Mouse (Mus musculus): ENCODE results near the gene Srl. TPM values are rescaled to one million over a fixed set of nuclear protein-coding genes. Genes with fewer than 3 reads are reported as not detected.
"Not testable (repeated sequence)": the region's sequence is repeated elsewhere in the genome, so short reads cannot be mapped to it uniquely, and the experiment has no call there.

Gene Srl
- polyA plus RNA-seq, 1 experiment from 2014 or later = 28.6 TPM

DNA sequence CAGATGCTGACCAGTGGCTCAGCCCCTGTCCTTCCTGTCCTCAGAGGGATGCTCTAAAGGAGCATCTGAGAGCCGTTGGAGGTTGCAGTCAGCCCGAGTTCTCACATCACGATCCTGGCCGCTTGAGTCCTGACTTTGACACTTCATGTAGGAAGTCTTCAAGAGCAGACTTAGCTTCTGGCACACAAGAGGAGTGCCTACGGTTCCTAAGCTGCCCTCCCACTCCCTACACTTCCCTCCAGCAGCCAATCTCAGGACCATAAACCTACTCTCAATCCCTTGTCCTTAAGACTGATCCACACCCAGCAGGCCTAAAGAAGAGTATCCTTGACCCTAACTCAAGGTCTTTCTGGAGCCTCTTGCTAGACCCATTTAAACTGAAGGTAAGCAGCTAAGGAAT, 45.8 kb downstream of the Srl start:
- Histone ChIP-seq H3K9me3 (replicated peaks; ENCODE audit: control insufficient read depth, low read length) (no peaks in the 10 kb centered on the region), H3K4me3 (replicated peaks; ENCODE audit: low read length) (no peak overlapping the region), H3K27me3 (ENCODE audit: control insufficient read depth, insufficient read depth, low read length) (no peaks in the 10 kb centered on the region), H3K36me3 (ENCODE audit: control insufficient read depth, insufficient read depth, low read length) (no peaks in the 10 kb centered on the region), H3K9ac (ENCODE audit: low read length) (no peak overlapping the region), H3K27ac (ENCODE audit: low read length) (no peak overlapping the region), H3K4me2 (ENCODE audit: low read depth, low read length) (no peak overlapping the region), H3K4me1 (ENCODE audit: control insufficient read depth, insufficient read depth, low read length) (no peaks in the 10 kb centered on the region)
- no peak for ATAC-seq (ENCODE audit: insufficient read depth, low FRiP score)
- 74% methylated on average over 5 of the region's 5 CpGs for WGBS

DNA sequence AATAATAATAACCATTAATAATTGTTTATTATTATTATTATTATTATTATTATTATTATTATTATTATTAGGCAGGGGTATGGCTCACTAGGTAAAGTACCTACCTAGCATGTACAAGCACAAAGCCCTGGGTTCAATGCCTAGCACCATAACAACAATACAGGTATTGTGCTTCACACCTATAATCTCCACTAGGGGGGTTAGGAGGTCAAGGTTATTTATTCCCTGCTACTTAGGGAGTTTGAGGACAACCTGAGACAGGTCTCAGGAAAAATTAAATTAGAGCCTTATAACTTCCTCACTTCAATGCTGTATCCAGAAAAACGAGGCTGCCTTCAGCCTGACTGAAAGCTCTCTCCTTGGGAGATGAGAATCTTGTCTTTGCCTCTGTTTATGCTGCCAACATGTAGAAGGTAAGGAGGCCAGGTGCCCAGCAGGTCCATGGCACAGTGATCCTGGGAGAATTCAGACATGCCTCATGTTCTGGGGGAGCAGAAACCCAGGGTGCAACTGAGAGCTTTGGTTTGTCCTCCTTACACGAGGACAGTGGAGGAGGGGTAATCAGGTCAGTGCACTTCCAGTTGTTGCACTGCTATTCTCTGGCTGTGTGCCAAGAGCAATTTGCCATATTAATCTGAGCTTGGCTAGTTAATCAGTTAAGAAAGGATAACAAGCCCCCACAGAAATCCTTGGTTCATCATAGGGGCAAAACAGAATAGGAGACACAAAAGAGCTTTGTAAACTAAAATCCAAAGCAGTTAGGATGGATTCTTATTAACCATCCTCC, 48.6 kb downstream of the Srl start:
- ATAC-seq (ENCODE audit: insufficient read depth, low FRiP score) = no peak
- H3K9me3 ChIP-seq (replicated peaks; ENCODE audit: control insufficient read depth, low read length) = no peaks in the 10 kb centered on the region
- H3K9ac ChIP-seq (ENCODE audit: low read length) = no peak overlapping the region
- 47% methylated on average over 2 of the region's 2 CpGs for WGBS
- no peak overlapping the region for H3K4me3 ChIP-seq (replicated peaks; ENCODE audit: low read length)
- H3K4me1 ChIP-seq (ENCODE audit: control insufficient read depth, insufficient read depth, low read length) = 0 out of 2 replicates have a peak, but pooled peaks cover 3% of the 10 kb centered on the region
- H3K27ac ChIP-seq (ENCODE audit: low read length) = no peak overlapping the region
- H3K4me2 ChIP-seq (ENCODE audit: low read depth, low read length) = no peak overlapping the region
- no peaks in the 10 kb centered on the region for H3K36me3 ChIP-seq (ENCODE audit: control insufficient read depth, insufficient read depth, low read length)
- H3K27me3 ChIP-seq (ENCODE audit: control insufficient read depth, insufficient read depth, low read length) = no peaks in the 10 kb centered on the region

DNA sequence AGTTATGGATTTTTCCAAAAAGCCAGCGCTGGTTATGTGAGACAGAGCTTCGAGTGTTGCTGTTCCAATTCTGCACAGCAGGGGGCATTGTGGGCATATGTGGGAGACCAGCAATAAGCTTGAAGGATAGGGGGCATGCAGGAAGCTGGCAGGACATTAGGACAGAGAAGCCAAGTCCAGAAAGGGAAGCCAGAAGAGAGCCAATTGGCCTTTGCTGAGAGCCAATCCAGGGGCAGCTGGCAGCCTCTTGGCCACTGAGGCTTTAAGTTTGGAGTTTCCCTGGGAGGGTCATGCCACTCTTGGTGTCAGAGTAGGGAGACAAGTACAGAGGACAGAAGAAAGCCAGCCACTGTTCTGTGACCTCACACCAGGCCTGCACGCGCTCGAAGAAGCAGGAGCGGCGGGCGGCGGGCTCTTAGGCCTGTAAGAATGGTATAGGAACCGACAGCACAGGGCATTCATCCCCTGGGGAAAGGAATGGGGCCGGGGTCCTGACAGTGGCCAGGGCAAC, 52.4 kb downstream of the Srl start:
- H3K9me3 ChIP-seq (replicated peaks; ENCODE audit: control insufficient read depth, low read length) = no peaks in the 10 kb centered on the region
- H3K4me2 ChIP-seq (ENCODE audit: low read depth, low read length) = no peak overlapping the region
- no peaks in the 10 kb centered on the region for H3K36me3 ChIP-seq (ENCODE audit: control insufficient read depth, insufficient read depth, low read length)
- no peak overlapping the region for H3K27ac ChIP-seq (ENCODE audit: low read length)
- 0 out of 2 replicates have a peak, but pooled peaks cover 3% of the 10 kb centered on the region for H3K4me1 ChIP-seq (ENCODE audit: control insufficient read depth, insufficient read depth, low read length)
- H3K4me3 ChIP-seq (replicated peaks; ENCODE audit: low read length) = no peak overlapping the region
- no peaks in the 10 kb centered on the region for H3K27me3 ChIP-seq (ENCODE audit: control insufficient read depth, insufficient read depth, low read length)
- no peak overlapping the region for H3K9ac ChIP-seq (ENCODE audit: low read length)
- WGBS = 69% methylated on average over 11 of the region's 11 CpGs
- ATAC-seq (ENCODE audit: insufficient read depth, low FRiP score) = peak; percentile 79

DNA sequence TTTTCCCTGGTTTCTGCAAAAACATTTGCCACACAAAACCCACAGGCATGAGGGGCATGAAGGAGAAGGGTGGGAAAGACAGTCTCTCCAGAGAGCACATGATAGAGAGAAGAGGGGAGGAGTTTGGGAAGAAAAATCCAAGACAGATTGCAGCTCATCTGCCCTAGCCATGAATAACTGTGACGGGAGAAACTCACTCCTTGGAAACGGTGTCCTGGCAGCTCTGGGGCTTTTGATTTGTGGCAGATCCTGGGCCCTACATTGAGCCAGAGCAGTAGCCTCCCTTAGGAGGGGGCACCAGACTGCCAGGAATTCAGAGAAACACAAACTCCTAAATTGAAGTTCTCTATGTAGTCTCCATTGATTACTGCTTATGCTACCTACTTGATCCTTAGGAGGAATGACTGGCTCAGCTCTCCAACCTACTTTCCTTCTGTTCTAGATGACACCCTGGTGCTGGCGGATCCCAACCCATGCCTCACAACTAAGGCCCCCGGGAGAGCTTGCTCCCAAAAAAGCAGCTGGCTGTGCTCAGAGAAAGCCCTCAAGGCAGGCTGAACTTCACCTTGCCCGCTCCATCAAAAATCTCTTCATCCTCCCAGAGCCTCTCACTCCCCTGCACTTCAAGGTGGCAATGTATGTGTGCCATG, 60.9 kb downstream of the Srl start:
- no peaks in the 10 kb centered on the region for H3K36me3 ChIP-seq (ENCODE audit: control insufficient read depth, insufficient read depth, low read length)
- no peaks in the 10 kb centered on the region for H3K4me1 ChIP-seq (ENCODE audit: control insufficient read depth, insufficient read depth, low read length)
- H3K4me3 ChIP-seq (replicated peaks; ENCODE audit: low read length) = no peak overlapping the region
- no peak overlapping the region for H3K27ac ChIP-seq (ENCODE audit: low read length)
- no peaks in the 10 kb centered on the region for H3K9me3 ChIP-seq (replicated peaks; ENCODE audit: control insufficient read depth, low read length)
- H3K4me2 ChIP-seq (ENCODE audit: low read depth, low read length) = no peak overlapping the region
- WGBS = 72% methylated on average over 5 of the region's 5 CpGs
- no peak for ATAC-seq (ENCODE audit: insufficient read depth, low FRiP score)
- no peak overlapping the region for H3K9ac ChIP-seq (ENCODE audit: low read length)
- no peaks in the 10 kb centered on the region for H3K27me3 ChIP-seq (ENCODE audit: control insufficient read depth, insufficient read depth, low read length)

DNA sequence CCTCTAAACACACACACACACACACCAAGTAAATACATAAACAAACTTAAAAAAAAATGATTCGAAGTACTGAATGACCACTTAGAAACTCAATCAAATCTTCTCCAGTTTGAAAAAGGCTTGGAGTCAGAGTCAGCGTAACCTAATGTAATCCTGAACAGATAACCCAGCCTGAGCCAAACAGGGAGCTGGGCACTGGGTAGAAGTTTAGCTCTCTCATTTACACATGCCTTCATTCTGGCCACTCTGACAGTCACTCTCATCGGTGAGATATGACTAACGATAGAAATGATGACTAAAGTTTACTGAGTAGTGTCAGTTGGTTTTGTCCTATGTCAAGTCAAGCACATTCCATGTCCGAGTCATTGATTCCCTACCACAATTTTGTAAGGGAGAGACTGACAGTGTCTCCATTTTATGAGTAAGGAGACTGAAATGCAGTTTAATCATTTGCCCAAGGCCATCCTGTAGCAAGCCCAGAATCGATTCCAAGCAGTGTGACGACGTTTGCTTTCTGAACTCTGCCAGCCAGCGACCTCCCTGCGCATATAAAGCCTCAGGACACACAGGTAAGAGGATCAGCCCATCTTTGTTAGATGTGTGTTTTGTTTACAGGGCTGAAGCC, 63.9 kb downstream of the Srl start:
- peaks cover 9% of the 10 kb centered on the region; the same call in 1 of the 2 replicates for H3K4me1 ChIP-seq (ENCODE audit: control insufficient read depth, insufficient read depth, low read length)
- no peaks in the 10 kb centered on the region for H3K36me3 ChIP-seq (ENCODE audit: control insufficient read depth, insufficient read depth, low read length)
- WGBS = 62% methylated on average over 10 of the region's 10 CpGs
- H3K9me3 ChIP-seq (replicated peaks; ENCODE audit: control insufficient read depth, low read length) = no peaks in the 10 kb centered on the region
- no peak overlapping the region for H3K27ac ChIP-seq (ENCODE audit: low read length)
- no peak overlapping the region for H3K4me3 ChIP-seq (replicated peaks; ENCODE audit: low read length)
- no peak overlapping the region for H3K4me2 ChIP-seq (ENCODE audit: low read depth, low read length)
- no peaks in the 10 kb centered on the region for H3K27me3 ChIP-seq (ENCODE audit: control insufficient read depth, insufficient read depth, low read length)
- no peak overlapping the region for H3K9ac ChIP-seq (ENCODE audit: low read length)
- no peak for ATAC-seq (ENCODE audit: insufficient read depth, low FRiP score)

DNA sequence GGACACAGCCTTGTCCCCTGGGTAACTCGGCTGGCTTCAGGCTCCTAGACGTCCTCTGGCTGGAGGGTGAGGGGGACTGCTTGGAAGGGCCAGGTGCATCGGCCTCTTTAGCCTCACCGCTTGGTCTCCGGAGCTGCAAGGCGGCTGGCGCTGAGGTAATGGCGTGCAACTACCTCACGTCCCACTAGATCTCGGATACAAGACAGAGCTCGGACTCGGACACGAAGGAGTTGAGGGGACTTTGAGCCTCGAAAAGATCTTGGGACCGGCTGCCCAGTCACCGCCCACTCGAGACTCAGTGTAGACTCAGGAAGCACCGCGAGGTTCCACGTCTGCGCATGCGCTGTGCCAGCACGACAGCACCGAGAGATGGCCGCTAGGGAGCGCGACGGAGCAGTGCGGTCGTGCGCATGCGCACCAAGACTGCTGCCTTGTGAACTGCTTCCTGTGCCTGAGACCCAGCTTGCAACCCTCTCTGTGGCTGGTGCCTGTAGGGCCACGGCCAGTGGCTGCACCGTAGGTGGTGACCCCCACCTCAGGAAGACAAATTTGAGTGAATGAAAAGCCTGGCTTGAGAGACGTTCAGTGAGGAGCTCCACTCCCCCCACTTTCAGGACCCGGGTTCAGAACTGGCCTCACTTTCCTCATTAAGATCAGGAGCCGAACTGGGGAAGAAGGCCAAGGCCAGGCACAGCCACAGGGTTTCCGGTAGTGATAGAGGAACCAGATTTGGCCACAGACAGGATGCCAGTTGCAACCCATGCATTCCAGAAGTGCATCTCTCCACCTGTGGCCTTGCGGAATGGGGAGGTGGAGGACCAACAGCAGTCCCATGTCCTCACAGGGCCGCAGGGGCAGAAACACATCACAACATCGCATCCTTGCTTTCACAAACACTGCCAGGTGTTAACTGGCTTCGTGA, 66.5 kb downstream of the Srl start:
- peak overlapping the region; percentile 86 for H3K9ac ChIP-seq (ENCODE audit: low read length)
- peak; percentile 93 for ATAC-seq (ENCODE audit: insufficient read depth, low FRiP score)
- peaks cover 9% of the 10 kb centered on the region; the same call in 1 of the 2 replicates for H3K4me1 ChIP-seq (ENCODE audit: control insufficient read depth, insufficient read depth, low read length)
- H3K36me3 ChIP-seq (ENCODE audit: control insufficient read depth, insufficient read depth, low read length) = no peaks in the 10 kb centered on the region
- peak overlapping the region; percentile 61 for H3K4me3 ChIP-seq (replicated peaks; ENCODE audit: low read length)
- H3K27ac ChIP-seq (ENCODE audit: low read length) = peak overlapping the region; percentile 80
- peak overlapping the region; percentile 86 for H3K4me2 ChIP-seq (ENCODE audit: low read depth, low read length)
- H3K9me3 ChIP-seq (replicated peaks; ENCODE audit: control insufficient read depth, low read length) = no peaks in the 10 kb centered on the region
- 16% methylated on average over 42 of the region's 42 CpGs for WGBS
- H3K27me3 ChIP-seq (ENCODE audit: control insufficient read depth, insufficient read depth, low read length) = no peaks in the 10 kb centered on the region

DNA sequence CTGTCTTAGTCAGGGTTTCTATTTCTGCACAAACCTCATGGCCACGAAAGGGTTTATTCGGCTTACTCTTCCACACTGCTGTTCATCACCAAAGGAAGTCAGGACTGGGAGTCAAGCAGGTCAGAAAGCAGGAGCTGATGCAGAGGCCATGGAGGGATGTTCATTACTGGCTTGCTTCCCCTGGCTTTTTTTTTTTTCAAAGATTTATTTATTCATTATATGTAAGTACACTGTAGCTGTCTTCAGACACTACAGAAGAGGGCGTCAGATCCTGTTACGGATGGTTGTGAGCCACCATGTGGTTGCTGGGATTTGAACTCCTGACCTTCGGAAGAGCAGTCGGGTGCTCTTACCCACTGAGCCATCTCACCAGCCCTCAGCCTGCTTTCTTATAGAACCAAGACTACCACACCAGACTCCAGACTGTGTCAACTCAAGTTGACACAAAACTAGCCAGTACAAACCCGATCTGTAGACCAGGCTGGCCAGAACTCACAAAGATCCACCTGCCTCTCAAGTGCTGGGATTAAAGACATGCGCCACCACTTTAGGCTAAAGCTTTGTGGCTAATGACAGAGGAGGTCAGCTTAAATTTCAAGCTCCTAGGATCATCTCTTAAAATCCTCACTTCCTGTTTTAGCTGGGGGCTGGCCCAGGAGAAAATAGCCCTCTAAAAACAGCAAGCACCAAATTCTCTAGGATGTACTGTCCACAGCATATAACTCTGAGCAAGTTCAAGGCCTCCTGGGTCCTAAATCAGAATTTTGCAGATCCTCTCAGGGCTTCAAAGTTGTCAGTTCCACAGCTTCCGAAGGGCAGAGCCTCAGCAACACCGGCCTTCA, 67.4 kb downstream of the Srl start:
- H3K36me3 ChIP-seq (ENCODE audit: control insufficient read depth, insufficient read depth, low read length); ATAC-seq (ENCODE audit: insufficient read depth, low FRiP score); H3K4me1 ChIP-seq (ENCODE audit: control insufficient read depth, insufficient read depth, low read length); H3K27me3 ChIP-seq (ENCODE audit: control insufficient read depth, insufficient read depth, low read length); H3K9me3 ChIP-seq (replicated peaks; ENCODE audit: control insufficient read depth, low read length): not testable (repeated sequence)
- H3K4me3 ChIP-seq (replicated peaks; ENCODE audit: low read length) = peak overlapping the region; percentile 61
- H3K4me2 ChIP-seq (ENCODE audit: low read depth, low read length) = peak overlapping the region; percentile 86
- H3K9ac ChIP-seq (ENCODE audit: low read length) = peak overlapping the region; percentile 86
- peak overlapping the region; percentile 80 for H3K27ac ChIP-seq (ENCODE audit: low read length)
- 63% methylated on average over 10 of the region's 10 CpGs for WGBS

DNA sequence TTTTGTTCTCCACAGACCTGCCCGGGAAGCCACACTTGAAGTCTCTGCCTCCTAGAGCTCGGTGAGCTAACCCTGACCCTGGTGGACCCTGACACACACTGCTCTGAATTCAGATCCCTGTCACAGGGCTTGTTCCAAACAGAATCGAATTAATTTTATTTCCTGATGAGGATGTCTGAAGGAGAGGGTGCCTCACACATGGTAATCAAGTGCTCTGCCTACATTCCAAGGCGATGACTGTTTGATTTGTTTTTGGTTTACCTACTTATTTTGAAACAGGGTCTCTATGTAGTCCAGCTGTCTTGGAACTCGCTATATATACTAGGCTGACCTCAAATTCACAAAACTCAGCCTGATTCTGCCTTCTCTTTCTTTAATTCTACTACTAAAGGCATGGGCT, 68.4 kb downstream of the Srl start:
- Histone ChIP-seq H3K27ac (ENCODE audit: low read length) (no peak overlapping the region), H3K9ac (ENCODE audit: low read length) (no peak overlapping the region), H3K9me3 (replicated peaks; ENCODE audit: control insufficient read depth, low read length) (no peaks in the 10 kb centered on the region), H3K4me3 (replicated peaks; ENCODE audit: low read length) (no peak overlapping the region), H3K4me1 (ENCODE audit: control insufficient read depth, insufficient read depth, low read length) (peaks cover 9% of the 10 kb centered on the region; the same call in 1 of the 2 replicates), H3K4me2 (ENCODE audit: low read depth, low read length) (no peak overlapping the region), H3K27me3 (ENCODE audit: control insufficient read depth, insufficient read depth, low read length) (no peaks in the 10 kb centered on the region), H3K36me3 (ENCODE audit: control insufficient read depth, insufficient read depth, low read length) (no peaks in the 10 kb centered on the region)
- WGBS = 71% methylated on average over 5 of the region's 5 CpGs
- no peak for ATAC-seq (ENCODE audit: insufficient read depth, low FRiP score)
